Mouse (Mus musculus) midbrain, embryonic 12.5 days (tissue): Measurements from ENCODE around the gene Hesx1. TPM values are rescaled to one million over a fixed set of nuclear protein-coding genes. Genes with fewer than 3 reads are reported as not detected.

Experiments used
- ATAC-seq: fragments of 200-750 bp; cut with Nextera tagmentation; 2 replicates; pipeline ENCODE4 v1.8.0; 2017; ENCODE audit warnings: low read depth, moderate TSS enrichment, moderate library complexity; ENCODE audit not compliant: low FRiP score
- H3K27ac ChIP-seq: fragments of 300-500 bp; sonication (generic); replicated peaks from 2 replicates; pipeline ENCODE4 v1.5.1; 2016; ENCODE audit warnings: mild to moderate bottlenecking
- H3K27me3 ChIP-seq: fragments of 300-500 bp; sonication (generic); 2 replicates; pipeline ENCODE4 v1.6.1; 2016; ENCODE audit warnings: mild to moderate bottlenecking
- H3K36me3 ChIP-seq: fragments of 300-500 bp; sonication (generic); 2 replicates; pipeline ENCODE4 v1.6.1; 2016
- H3K4me1 ChIP-seq: fragments of 300-500 bp; sonication (generic); 2 replicates; pipeline ENCODE4 v1.6.1; 2016
- H3K4me2 ChIP-seq: fragments of 300-500 bp; sonication (generic); replicated peaks from 2 replicates; pipeline ENCODE4 v1.6.1; 2016; ENCODE audit warnings: mild to moderate bottlenecking, moderate library complexity
- H3K4me3 ChIP-seq: fragments of 300-500 bp; sonication (generic); 2 replicates; pipeline ENCODE4 v1.5.1; 2016; ENCODE audit warnings: mild to moderate bottlenecking
- H3K9ac ChIP-seq: fragments of 300-500 bp; sonication (generic); replicated peaks from 2 replicates; pipeline ENCODE4 v1.6.1; 2016; ENCODE audit warnings: mild to moderate bottlenecking, moderate library complexity
- H3K9me3 ChIP-seq: fragments of 300-500 bp; sonication (generic); 2 replicates; pipeline ENCODE4 v1.6.1; 2016; ENCODE audit warnings: mild to moderate bottlenecking
- WGBS: fragments of 180-500 bp; shearing (Covaris S2); methylation state at CpG from one replicate; pipeline ENCODE4 v1.1.7; 2016; 5-methylcytosine and 5-hydroxymethylcytosine counted together
- polyA plus RNA-seq: library from polyadenylated mRNA; unstranded; fragments of >200 nt; fragmentation: Nextera tagmentation; extraction: Ambion mirVana; gene quantifications from 2 replicates; pipeline ENCODE4 v1.2.1, GENCODE M21; 2016

The Hesx1 gene
- polyA plus RNA-seq, 1 experiment from 2014 or later, result not detected

DNA sequence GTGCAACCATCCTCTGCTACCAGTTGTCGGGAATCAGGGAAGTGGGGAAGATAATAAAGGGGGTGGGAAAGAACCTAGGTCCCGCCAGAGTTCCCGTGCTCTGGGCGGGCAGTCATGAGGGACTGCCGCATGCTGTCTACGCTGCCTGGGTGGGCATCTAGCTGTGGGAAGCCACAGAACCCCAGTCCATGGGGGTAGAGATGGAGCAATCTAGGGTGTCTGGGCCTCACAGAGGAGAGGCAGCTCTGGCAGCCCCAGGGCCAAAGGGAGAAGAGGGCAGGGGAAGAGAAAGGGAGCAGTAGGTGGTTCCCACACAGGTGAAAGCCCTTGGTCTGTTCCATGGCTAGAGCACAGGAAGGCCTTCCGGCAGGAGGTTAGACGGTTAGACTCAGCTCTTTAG is 13.2 kb upstream of the Hesx1 start:
- Histone ChIP-seq H3K4me2 (no peak overlapping the region), H3K4me1 (peaks cover 7% of the 10 kb centered on the region), H3K4me3 (no peak overlapping the region), H3K27me3 (no peaks in the 10 kb centered on the region; the same call in 1 of the 2 replicates), H3K27ac (no peak overlapping the region), H3K9me3 (peaks cover 6% of the 10 kb centered on the region), H3K9ac (no peak overlapping the region), H3K36me3 (no peaks in the 10 kb centered on the region)
- 93% methylated on average over 8 of the region's 8 CpGs for WGBS
- ATAC-seq, result no peak

DNA sequence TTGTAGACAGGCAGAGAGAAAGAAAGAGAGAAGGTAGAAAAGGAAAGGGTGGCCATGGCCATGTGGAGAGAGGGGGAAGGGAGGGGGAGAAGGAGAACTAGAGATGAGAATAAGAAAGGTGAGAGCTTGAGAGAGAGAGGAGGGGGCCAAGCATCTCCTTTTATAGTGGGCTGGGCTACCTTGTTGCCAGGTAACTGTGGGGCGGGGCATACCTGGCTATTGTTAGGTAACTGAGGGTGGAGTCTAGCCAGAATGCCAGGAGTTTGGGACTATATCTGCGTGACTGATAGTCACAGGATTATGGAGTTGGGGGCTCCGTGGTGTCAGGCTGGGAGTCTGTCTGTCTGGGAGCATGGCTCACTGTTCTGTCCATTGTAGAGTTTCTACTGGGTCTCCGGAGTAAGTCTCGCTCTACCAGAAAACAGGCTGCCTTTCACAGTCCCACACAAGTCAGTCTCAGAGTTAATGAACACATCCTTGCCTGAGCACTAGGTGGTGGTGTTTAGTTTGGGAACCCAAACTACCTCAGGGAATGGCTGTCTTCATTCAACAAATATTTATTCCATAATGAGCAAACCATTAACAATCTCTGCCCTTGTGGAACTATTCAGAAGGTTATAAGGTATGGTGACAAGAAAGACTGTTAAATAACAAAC is 12.6 kb upstream of the Hesx1 start:
- no peak overlapping the region for H3K4me2 ChIP-seq
- H3K4me3 ChIP-seq, result no peak overlapping the region
- peaks cover 6% of the 10 kb centered on the region for H3K9me3 ChIP-seq
- H3K27ac ChIP-seq, result no peak overlapping the region
- no peaks in the 10 kb centered on the region; the same call in 1 of the 2 replicates for H3K27me3 ChIP-seq
- no peak for ATAC-seq
- H3K9ac ChIP-seq, result no peak overlapping the region
- WGBS, result 67% methylated on average over 5 of the region's 5 CpGs
- no peaks in the 10 kb centered on the region for H3K36me3 ChIP-seq
- peaks cover 4% of the 10 kb centered on the region; the same call in 1 of the 2 replicates for H3K4me1 ChIP-seq

DNA sequence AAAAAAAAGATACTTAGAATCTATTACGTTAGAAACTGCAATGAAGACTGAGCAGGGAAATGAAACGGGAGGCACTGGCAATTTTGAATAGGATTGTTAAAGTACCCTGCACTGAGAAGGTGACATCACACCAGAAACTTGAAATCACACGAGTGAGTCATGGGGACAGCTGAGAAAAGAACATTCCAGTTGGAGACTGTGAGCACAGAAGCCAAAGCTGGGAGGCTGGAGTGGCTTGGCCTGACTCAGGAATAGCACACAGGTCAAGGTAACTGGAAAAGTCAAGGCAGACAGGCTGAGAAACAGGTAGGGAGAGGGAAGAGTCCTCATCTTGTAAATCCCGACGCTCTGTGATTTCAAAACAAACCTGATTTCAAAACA is 12.1 kb upstream of the Hesx1 start:
- WGBS, result 85% methylated on average over 5 of the region's 5 CpGs
- ATAC-seq, result no peak

DNA sequence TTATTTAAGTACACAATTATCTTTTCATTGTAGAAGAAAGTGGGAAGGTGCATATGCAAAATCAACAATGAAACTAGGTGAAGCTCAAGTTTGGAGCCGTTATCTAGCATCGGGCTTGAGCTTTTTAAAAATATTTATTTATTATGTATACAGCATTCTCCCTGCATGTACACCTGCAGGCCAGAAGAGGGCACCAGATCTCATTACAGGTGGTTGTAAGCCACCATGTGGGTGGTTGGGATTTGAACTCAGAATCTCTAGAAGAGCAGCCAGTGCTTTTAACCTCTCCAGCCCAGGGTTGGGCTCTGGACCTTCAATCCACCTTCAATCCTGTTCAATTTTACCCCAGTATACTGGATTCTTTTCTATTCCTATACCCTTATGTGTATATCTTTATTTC is 5.5 kb upstream of the Hesx1 start:
- Histone ChIP-seq H3K4me2 (no peak overlapping the region), H3K9ac (no peak overlapping the region), H3K27ac (no peak overlapping the region), H3K27me3 (no peaks in the 10 kb centered on the region), H3K36me3 (no peaks in the 10 kb centered on the region), H3K9me3 (no peaks in the 10 kb centered on the region), H3K4me3 (no peak overlapping the region), H3K4me1 (no peaks in the 10 kb centered on the region)
- 75% methylated on average over 2 of the region's 2 CpGs for whole genome bisulfite sequencing
- ATAC-seq, result no peak

More for the DNA sequence above, 12.1 kb upstream of the Hesx1 start:
- Histone ChIP-seq H3K9me3 (peaks cover 6% of the 10 kb centered on the region), H3K27me3 (no peaks in the 10 kb centered on the region; the same call in 1 of the 2 replicates), H3K4me2 (no peak overlapping the region), H3K36me3 (no peaks in the 10 kb centered on the region), H3K4me3 (no peak overlapping the region), H3K27ac (no peak overlapping the region), H3K4me1 (no peaks in the 10 kb centered on the region), H3K9ac (no peak overlapping the region)

DNA sequence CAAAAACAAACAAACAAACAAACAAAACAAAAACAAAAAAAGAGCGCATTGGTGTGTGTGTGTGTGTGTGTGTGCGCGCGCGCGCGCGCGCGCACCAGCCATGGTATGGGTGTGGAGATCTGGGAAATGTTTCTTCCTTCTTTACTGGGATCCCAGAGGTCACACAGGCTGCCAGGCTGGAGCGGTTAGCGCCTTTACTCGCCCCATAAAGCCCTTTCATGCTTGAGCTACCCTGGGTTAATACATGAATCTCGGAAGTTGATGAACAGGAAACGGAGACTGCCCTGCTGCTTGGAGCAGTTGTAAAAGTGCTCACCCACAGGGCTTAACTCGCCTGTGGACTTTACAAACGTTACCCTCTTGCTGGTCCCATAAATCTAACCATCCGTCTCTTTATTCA is 2.6 kb upstream of the Hesx1 start:
- Histone ChIP-seq H3K36me3 (no peaks in the 10 kb centered on the region), H3K4me1 (peaks cover 4% of the 10 kb centered on the region), H3K4me2 (no peak overlapping the region), H3K9me3 (no peaks in the 10 kb centered on the region), H3K27me3 (no peaks in the 10 kb centered on the region), H3K9ac (no peak overlapping the region), H3K27ac (no peak overlapping the region), H3K4me3 (no peak overlapping the region)
- WGBS, result 64% methylated on average over 18 of the region's 18 CpGs
- ATAC-seq, result no peak

DNA sequence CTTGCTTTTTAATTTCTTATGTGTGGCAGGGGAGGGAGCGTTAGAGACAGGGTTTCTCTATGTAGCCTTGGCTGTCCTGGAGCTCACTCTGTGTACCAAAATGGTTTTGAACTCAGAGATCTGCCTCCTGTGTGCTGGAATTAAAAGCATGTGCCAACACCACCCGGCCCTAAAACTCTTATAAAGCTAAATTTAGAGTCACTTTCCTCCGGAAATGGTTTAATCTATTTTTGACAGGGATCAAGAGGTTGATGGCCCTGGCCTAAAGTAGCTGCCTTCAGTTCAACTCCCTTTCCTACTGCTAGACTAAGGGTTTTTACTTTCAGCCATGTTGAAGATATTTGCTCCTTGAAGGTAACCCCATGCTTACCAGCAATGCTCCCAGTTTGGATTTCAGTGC is 789 bp upstream of the Hesx1 start:
- no peaks in the 10 kb centered on the region for H3K9me3 ChIP-seq
- no peak overlapping the region for H3K9ac ChIP-seq
- no peak overlapping the region for H3K27ac ChIP-seq
- no peak overlapping the region for H3K4me2 ChIP-seq
- H3K4me3 ChIP-seq, result no peak overlapping the region
- H3K27me3 ChIP-seq, result no peaks in the 10 kb centered on the region
- WGBS, result 67% methylated on average over 3 of the region's 3 CpGs
- H3K36me3 ChIP-seq, result no peaks in the 10 kb centered on the region
- no peak for ATAC-seq
- peaks cover 4% of the 10 kb centered on the region for H3K4me1 ChIP-seq

DNA sequence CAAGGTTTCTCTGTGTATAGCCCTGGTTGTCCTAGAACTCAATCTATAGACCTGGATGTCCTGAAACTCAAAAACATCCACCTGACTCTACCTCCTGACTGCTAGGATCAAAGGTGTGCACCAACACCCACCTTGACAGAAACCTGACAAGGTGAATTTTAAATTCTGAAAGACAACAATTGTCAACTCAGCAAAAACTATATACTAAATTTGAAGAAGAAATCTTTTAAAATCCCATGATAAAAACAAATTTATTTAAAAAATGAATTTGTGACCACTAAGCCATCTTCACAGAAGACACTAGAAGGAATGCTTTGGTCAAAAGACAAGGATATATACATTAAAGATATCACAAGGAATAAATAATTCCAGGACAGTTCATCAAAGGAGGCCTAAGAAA is 2.0 kb downstream of the Hesx1 start:
- Histone ChIP-seq H3K36me3 (no peaks in the 10 kb centered on the region), H3K4me1 (peaks cover 8% of the 10 kb centered on the region), H3K4me2 (no peak overlapping the region), H3K27me3 (peaks cover 12% of the 10 kb centered on the region), H3K9ac (no peak overlapping the region), H3K9me3 (no peaks in the 10 kb centered on the region), H3K27ac (no peak overlapping the region), H3K4me3 (no peak overlapping the region)
- ATAC-seq, result no peak

DNA sequence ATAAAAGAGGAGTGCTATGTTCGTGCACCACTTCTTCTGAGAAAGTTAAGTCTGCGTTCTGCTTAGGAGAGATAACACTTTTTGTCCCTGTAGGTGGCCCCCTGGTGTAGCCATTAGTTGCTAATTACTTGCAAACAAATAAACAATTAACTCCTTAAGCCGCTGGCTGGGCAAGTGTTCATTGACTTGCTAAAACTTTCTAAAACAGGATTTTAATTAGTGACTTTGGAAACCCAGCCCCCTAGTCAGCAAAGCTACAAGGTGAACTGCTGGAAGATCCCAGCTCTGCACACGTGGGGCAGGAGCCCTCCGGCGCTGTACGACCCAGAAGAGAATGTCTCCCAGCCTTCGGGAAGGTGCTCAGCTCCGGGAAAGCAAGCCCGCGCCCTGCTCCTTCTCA is 6.2 kb downstream of the Hesx1 start:
- no peaks in the 10 kb centered on the region for H3K36me3 ChIP-seq
- H3K4me3 ChIP-seq, result no peak overlapping the region
- H3K27ac ChIP-seq, result no peak overlapping the region
- peaks cover 15% of the 10 kb centered on the region for H3K27me3 ChIP-seq
- no peak overlapping the region for H3K4me2 ChIP-seq
- 3% methylated on average over 11 of the region's 11 CpGs for WGBS
- no peak overlapping the region for H3K9ac ChIP-seq
- H3K9me3 ChIP-seq, result no peaks in the 10 kb centered on the region
- H3K4me1 ChIP-seq, result peaks cover 4% of the 10 kb centered on the region; the same call in 1 of the 2 replicates
- ATAC-seq, result no peak

DNA sequence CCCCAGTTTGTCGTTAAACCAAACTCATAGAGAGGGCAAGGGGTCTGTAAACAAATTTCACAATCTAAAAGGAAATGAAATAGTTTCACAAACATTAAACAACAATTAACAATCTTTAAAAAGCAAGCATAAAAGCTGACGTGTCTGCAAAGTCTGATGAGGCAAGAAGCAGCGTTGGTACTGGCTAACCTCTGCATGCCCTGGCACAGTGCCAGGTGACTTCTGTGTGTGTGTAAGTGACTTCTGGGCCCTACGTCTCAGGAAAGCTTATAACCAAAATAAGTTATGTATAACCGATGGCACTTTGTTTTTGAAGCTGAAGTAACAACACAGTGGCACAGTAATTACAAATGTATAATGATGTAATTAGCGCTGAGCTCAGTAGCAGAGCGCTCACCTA is 10.7 kb downstream of the Hesx1 start:
- ATAC-seq, result no peak

DNA sequence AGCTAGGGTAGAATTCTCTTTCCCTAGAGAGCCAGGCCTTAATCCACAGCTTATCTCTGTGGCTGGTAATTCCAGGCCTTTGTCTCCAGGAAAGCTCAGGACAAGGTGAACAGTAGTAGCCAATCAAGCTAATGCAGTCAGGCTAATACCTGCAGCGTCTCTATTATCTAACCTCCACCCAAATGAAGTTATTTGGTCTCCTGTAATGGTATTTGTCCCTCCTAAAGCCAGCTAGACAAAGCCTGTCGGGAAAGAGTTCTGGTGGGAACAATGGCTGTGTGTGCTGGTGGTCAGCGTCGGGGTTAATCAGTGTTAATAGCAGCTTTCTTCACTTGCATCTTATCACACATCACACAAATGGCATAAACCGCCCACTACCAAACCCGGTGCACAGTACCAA is 11.7 kb downstream of the Hesx1 start:
- H3K4me1 ChIP-seq, result peaks cover 7% of the 10 kb centered on the region
- H3K27ac ChIP-seq, result no peak overlapping the region
- ATAC-seq, result no peak
- no peak overlapping the region for H3K4me3 ChIP-seq
- H3K4me2 ChIP-seq, result no peak overlapping the region
- peaks cover 12% of the 10 kb centered on the region for H3K27me3 ChIP-seq
- no peaks in the 10 kb centered on the region for H3K36me3 ChIP-seq
- no peak overlapping the region for H3K9ac ChIP-seq
- WGBS, result 9% methylated on average over 6 of the region's 6 CpGs
- H3K9me3 ChIP-seq, result no peaks in the 10 kb centered on the region

More for the DNA sequence above, 10.7 kb downstream of the Hesx1 start:
- 76% methylated on average over 7 of the region's 7 CpGs for WGBS
- H3K9me3 ChIP-seq, result no peaks in the 10 kb centered on the region
- H3K27ac ChIP-seq, result no peak overlapping the region
- H3K4me2 ChIP-seq, result no peak overlapping the region
- no peak overlapping the region for H3K4me3 ChIP-seq
- H3K4me1 ChIP-seq, result peaks cover 11% of the 10 kb centered on the region
- H3K9ac ChIP-seq, result no peak overlapping the region
- H3K36me3 ChIP-seq, result no peaks in the 10 kb centered on the region
- peaks cover 17% of the 10 kb centered on the region for H3K27me3 ChIP-seq

DNA sequence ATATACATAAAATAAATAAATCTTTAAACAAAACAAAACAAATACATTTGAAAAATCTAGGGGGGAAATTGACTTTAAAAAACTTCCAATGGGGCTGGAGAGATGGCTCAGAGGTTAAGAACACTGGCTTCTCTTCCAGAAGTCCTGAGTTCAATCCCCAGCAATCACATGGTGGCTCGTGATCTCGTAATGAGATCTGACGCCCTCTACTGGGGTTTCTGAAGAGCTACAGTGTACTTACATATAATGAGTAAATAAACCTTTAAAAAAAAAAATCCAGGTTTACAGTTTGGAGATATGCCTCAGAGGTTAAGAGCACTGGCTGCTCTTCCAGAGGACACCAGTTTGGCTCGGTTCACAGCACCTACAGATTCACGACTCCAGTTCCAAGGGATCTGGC is 17.3 kb downstream of the Hesx1 start:
- H3K9me3 ChIP-seq, result no peaks in the 10 kb centered on the region
- no peak for ATAC-seq

DNA sequence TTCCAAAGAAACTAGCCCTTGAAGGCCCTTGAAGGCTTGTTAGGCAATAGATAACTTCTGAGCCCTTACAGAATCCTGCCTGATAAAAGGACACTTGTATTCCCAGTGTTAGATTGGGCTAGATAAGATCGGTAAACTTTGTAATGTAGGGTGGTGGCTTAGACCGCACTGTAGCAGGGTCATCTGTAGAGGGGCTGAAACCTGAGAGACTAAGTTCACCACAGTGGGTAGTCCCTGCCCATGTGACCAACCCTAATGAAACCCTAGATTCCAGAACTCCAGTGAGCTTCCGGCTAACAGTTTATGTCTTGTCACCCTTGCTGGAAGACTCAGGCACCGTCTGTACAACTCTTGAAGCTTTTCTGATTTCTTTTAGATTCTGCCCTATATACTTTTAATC is 19.4 kb downstream of the Hesx1 start:
- no peak overlapping the region for H3K4me2 ChIP-seq
- no peak for ATAC-seq
- H3K27ac ChIP-seq, result no peak overlapping the region
- H3K4me3 ChIP-seq, result no peak overlapping the region
- 80% methylated on average over 4 of the region's 4 CpGs for WGBS
- no peaks in the 10 kb centered on the region for H3K27me3 ChIP-seq
- no peak overlapping the region for H3K9ac ChIP-seq
- H3K9me3 ChIP-seq, result no peaks in the 10 kb centered on the region
- no peaks in the 10 kb centered on the region for H3K36me3 ChIP-seq
- no peaks in the 10 kb centered on the region for H3K4me1 ChIP-seq

More for the DNA sequence above, 17.3 kb downstream of the Hesx1 start:
- no peaks in the 10 kb centered on the region; the same call in 1 of the 2 replicates for H3K4me1 ChIP-seq
- no peaks in the 10 kb centered on the region for H3K36me3 ChIP-seq
- H3K9ac ChIP-seq, result no peak overlapping the region
- 84% methylated on average over 5 of the region's 5 CpGs for WGBS
- no peak overlapping the region for H3K4me2 ChIP-seq
- H3K27ac ChIP-seq, result no peak overlapping the region
- H3K4me3 ChIP-seq, result no peak overlapping the region
- H3K27me3 ChIP-seq, result peaks cover 6% of the 10 kb centered on the region

DNA sequence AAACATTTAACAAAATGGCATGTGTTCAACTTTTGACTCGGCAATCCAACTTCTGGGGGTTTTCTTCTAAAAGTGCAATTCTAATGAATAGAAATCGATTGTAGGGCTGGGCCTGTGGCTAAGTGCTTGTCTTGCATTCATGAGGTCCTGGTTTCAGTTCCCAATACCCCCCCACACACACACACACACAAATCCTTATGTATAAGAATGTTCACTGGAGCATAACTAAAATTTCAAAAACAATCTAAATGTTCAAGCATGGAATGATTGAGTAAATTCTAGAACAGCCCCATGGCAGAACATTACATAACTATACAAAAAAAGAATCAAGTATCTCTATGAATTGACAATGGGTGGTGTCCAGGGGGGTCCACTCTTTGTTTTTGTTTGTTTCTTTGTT is 23.7 kb downstream of the Hesx1 start:
- H3K4me3 ChIP-seq, result no peak overlapping the region
- H3K4me1 ChIP-seq, result no peaks in the 10 kb centered on the region
- 89% methylated on average over 2 of the region's 2 CpGs for WGBS
- no peak for ATAC-seq
- no peak overlapping the region for H3K9ac ChIP-seq
- no peak overlapping the region for H3K4me2 ChIP-seq
- no peaks in the 10 kb centered on the region for H3K36me3 ChIP-seq
- no peak overlapping the region for H3K27ac ChIP-seq
- H3K27me3 ChIP-seq, result no peaks in the 10 kb centered on the region
- no peaks in the 10 kb centered on the region for H3K9me3 ChIP-seq
